ENCODE assay signal across 16 mouse cellular contexts in the genomic region with DNA sequence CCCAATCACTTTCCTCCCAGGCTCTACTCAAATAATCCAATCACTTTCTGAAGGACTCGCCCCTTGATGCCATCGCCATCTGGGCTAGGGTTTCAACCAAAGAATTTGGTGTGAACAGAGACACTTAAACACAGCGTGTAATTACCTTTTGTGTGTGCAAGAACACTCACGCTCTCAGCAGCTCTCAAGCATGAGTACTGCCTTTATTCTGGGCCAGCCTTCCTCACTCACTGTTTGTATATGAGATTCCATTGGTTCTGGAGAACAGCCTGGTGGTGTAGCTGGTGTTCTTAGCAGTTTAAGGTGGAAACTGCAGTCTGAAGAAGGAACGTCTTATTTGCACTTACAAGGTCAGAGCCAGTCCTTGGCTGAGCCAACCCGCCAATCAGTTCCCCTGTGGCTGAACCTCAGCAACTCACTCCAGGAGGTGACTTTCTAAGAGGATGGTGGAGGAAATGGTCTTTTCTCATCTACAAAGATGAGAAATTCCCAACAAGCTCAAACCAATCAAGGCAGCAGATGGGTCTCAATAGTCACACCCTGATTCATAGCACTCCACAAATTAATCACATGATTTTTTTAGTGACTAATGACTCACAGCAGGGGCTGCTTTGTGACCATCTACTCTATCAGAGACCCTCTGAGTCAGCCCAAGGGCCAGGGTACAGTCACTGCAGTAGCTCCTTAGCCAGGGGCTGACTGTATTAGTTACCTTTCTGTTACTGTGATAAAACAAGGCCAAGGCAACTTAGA. TPM values are rescaled to one million over a fixed set of nuclear protein-coding genes. Genes with fewer than 3 reads are reported as not detected.
DNase-seq lines count a peak whose midpoint lies in the region; ATAC-seq and TF ChIP-seq lines count a peak whose summit lies in the region.
"Had no signal": no experiment of that assay in that cellular context is flagged by ENCODE, and none has a peak within 500 bp of the region (broad histone marks: within the 10 kb centered on the region; RNA-seq: fewer than 3 reads in every experiment).

No protein-coding gene starts in this region.

- no peak for TF ChIP-seq CTCF in lung, embryonic 14.5 days (IDR thresholded peaks at IDR 0.05; ENCODE audit: low read depth)

- peak; percentile 67 for DNase-seq in lung, embryonic 14.5 days
- no peak for DNase-seq in lung, postnatal 10 days
- DNase-seq in Muller cell, postnatal 12 days (ENCODE audit: inconsistent ontology term): peak; percentile 39
- DNase-seq in embryo, embryonic 10 days (ENCODE audit: low spot score): peak; percentile 62
- peak; percentile 50 for DNase-seq in lung, postnatal 36 days
- no peak for DNase-seq in kidney, postnatal 36 days
- DNase-seq: adrenal gland, postnatal 14 days; heart, adult 2 months; heart, postnatal 4 days; kidney, adult 18-20 months; kidney, postnatal 4 days; retina, postnatal 1 day had no signal

- no peak overlapping the region for H3K9ac ChIP-seq in lung, embryonic 14.5 days
- H3K9ac ChIP-seq: limb, embryonic 13.5 days had no signal

- peak overlapping the region; percentile 83 for H3K27ac ChIP-seq in lung, embryonic 14.5 days (ENCODE audit: low read depth)
- H3K27ac ChIP-seq: heart, adult 2 months; limb, embryonic 13.5 days; macrophage had no signal

- peaks cover 13% of the 10 kb centered on the region; the same call in 1 of the 2 replicates for H3K4me1 ChIP-seq in lung, embryonic 14.5 days (ENCODE audit: insufficient read depth)

- ATAC-seq in lung, embryonic 14.5 days (ENCODE audit: insufficient read depth): peak; percentile 76
- ATAC-seq in erythroid progenitor cell, adult 5-6 weeks (replicated peaks; ENCODE audit: low FRiP score, poor library complexity, severe bottlenecking): no peak

- 41% methylated on average over 6 of the region's 6 CpGs for WGBS in lung, embryonic 14.5 days

- H3K36me3 ChIP-seq in lung, embryonic 14.5 days (ENCODE audit: insufficient read depth): no peaks in the 10 kb centered on the region
- H3K36me3 ChIP-seq: limb, embryonic 13.5 days had no signal

- H3K9me3 ChIP-seq in lung, embryonic 14.5 days (ENCODE audit: low read depth, low read length): no peaks in the 10 kb centered on the region
- H3K9me3 ChIP-seq: limb, embryonic 13.5 days had no signal

- no peaks in the 10 kb centered on the region for H3K27me3 ChIP-seq in lung, embryonic 14.5 days (ENCODE audit: insufficient read depth, low read length)
- H3K27me3 ChIP-seq: CH12.LX; limb, embryonic 13.5 days had no signal

- H3K4me2 ChIP-seq in lung, embryonic 14.5 days: no peak overlapping the region
- H3K4me2 ChIP-seq: limb, embryonic 13.5 days had no signal

- no peak overlapping the region for H3K4me3 ChIP-seq in lung, embryonic 14.5 days (ENCODE audit: low read depth, low read length)
- H3K4me3 ChIP-seq: heart, adult 2 months; limb, embryonic 13.5 days had no signal

RNA-seq across cellular contexts. Expression of gene Knop1, which starts 31.4 kb away (rescaled TPM):
- 89.8 and 95.9 TPM in 2 replicates for polyA plus RNA-seq in lung, embryonic 14.5 days (2014; fragmentation: Nextera tagmentation; extraction: Ambion mirVana)
- 7.2 and 8.4 TPM in 2 replicates for total RNA-seq in erythroid progenitor cell, adult 5-6 weeks (2015; ENCODE audit: low replicate concordance)
- total RNA-seq in erythroid progenitor cell, adult 5-6 weeks (2017; ENCODE audit: low replicate concordance): 4.2 and 6.5 TPM in 2 replicates

RNA-seq across cellular contexts. Expression of gene Iqck, which starts 31.9 kb away (rescaled TPM):
- 3.1 and 3.2 TPM in 2 replicates for polyA plus RNA-seq in lung, embryonic 14.5 days (2014; fragmentation: Nextera tagmentation; extraction: Ambion mirVana)
- total RNA-seq in erythroid progenitor cell, adult 5-6 weeks (2015; ENCODE audit: low replicate concordance): not detected in 2 replicates
- not detected in 2 replicates for total RNA-seq in erythroid progenitor cell, adult 5-6 weeks (2017; ENCODE audit: low replicate concordance)

Comparison
In these comparisons a context has a peak if more than half of its experiments do, and no peak if none do; other contexts are left out.
1. DNase-seq: peak in lung, embryonic 14.5 days (single experiment), Muller cell, postnatal 12 days (single experiment), embryo, embryonic 10 days (single experiment) and lung, postnatal 36 days (single experiment); none in lung, postnatal 10 days (single experiment) and kidney, postnatal 36 days (0 of 2).